Mouse (Mus musculus) cerebellum, postnatal 25 days (tissue): ENCODE measurements around the gene Hbb-bs.
"Not testable (repeated sequence)": the region's sequence is repeated elsewhere in the genome, so short reads cannot be mapped to it uniquely, and the experiment has no call there.

ENCODE experiments used
- DNase-seq, 2 experiments: peaks; one replicate each; pipeline ENCODE4 v3.0.0; 2021; ENCODE audit warnings: mixed read lengths in 2 of 2

Gene Hbb-bs

GRCm38 (mm10) chr7:103810746-103811145 lies 17.1 kb downstream of the Hbb-bs start:
- DNase-seq, result no peak

- no peak for DNase-seq
These were observed 17.6 kb downstream of the Hbb-bs start for GRCm38 (mm10) chr7:103810296-103810695.

DNA sequence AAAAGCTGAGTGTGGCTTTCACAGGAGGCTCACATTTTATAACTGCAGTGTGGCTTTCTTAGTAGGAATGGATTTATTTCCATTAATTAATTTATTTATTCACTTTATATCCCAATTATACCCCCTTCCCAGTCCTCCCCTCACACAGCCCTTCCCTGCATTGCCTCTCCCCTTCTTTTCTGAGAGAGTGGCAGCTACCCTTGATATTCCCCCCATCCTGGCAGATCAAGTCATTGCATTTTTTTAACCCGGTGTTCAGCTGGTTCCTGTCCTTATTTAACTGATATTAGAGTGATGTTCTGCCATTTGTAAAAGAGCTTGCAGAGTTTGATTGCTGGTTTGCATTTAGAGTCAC lies 18.1 kb downstream of the Hbb-bs start:
- no peak for DNase-seq

DNA sequence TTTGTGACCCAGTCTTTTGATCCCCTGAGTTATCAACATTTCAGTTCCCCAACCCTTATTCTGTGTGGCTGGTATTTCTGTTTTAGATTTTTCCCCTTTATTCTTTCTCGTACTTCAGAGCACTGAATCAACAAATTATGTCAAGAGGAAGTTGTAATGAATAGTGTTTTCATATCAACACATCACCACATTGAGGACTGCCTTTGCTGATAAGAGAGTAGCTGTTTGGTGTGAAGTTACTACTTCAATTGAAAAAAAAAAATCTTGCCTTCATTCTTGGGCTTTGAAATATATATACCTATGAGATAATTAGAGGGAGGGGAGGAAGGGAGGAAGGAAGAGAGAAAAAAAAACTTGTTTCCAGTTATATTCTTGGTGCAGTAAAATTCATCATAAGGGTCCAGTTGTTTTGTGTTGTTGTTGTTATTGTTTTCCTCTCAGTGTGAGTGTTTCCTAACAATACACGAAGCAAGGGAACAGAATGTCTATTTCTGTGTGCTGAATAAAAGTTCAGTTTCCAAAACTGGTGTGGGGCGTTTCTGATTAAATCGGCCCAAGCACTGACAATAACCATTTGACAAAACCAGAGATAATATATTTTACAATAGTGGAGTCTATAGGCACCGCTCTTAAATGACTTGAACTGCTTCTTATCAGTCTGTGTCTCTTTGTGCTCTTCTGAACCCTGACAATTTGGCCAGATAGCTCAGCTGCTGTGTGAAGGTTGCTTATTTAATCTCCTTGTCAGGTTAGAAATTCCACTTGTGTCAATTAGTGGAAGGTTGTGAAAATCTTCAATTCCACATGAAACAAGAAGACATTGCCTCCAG lies 18.7 kb downstream of the Hbb-bs start:
- no peak for DNase-seq

DNA sequence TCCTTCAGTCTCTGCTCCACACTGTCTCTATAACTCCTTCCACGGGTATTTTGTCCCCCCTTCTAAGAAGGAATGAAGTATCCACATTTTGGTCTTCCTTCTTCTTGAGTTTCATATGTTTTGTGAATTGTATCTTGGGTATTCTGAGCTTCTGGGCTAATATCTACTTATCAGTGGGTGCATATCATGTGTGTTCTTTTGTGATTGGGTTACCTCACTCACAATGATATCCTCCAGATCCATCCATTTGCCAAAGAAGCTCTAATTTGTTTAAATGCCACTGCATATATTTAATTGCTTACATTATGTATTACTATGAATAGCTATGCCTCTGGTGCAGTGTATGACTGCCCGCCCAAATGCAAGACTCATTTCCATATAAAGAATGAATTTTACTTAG lies 19.8 kb downstream of the Hbb-bs start:
- not testable (repeated sequence) for DNase-seq

DNA sequence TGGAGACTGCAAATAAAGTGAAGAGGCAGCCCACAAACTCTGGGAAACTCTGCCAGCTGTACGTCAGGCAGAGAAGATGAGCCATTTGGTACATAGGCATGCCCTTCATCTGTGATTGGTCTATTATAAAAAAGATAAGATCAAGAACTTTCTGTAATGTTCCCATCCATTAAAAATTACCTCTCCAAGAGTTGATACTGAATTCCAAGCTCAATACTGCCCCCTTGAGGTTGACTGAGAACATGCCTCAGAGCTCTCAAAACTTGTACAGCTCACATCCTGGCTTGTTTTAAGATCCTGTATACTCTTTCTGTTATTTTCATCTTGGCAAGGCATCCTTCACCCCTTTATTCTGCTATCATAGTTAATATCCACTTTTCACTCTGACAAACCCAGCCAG lies 21.0 kb downstream of the Hbb-bs start:
- DNase-seq, result peak in 1 of 2 experiments; percentile 3

DNA sequence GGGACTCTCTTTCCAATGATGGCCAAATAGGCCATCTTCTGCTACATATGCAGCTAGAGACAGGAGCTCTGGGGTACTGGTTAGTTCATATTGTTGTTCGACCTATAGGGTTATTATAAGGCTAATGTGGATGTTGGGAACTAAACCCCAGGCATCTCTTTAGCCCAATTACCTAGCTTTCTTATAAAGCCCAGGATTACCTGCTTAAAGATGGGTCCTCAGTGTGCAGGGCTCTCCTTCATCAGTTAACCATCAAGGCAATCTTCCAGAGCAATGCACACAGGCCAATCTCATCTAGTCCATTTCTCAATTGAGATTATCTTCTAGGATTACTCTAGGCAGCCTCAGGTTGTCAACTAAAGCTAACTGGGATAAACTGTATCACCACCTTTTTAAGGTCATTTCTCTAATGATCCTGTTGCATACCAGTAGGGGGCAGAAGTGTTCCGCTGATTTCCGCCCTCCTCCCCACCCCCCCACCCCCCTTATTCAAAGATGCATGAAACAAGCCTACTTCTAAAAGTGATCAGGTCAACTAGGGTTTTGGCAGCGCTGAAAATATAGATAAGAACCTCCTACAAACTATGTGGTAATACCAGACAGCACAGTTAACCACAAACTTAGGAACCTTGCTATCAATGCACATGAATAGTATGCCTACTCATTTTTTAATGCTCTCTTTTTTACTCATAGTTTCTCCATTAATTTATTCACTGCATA lies 35.1 kb downstream of the Hbb-bs start:
- no peak for DNase-seq

DNA sequence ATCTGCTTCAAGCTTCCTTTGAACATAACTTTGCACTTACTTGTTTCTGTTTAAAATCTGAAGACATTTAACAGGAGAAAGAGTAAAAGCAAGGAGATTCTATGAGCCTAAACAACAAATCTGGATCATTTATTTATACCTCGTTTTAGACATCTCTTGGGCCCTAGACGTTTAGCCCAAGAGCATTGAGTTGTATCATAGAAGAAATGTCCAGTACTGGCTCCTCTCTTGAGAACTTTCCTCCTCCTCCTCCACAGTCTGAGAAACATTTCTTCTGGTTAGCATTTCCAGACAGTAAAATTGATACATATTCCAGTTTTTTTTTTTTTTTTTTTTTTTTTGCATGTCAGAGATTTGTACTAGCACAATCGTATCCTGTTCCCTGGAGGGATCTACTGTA lies 36.2 kb downstream of the Hbb-bs start, which contains the start of gene Olfr67:
TSS of gene Olfr67 (minus strand) at position 101 of the 400 bp plus-strand sequence.
- no peak for DNase-seq

DNA sequence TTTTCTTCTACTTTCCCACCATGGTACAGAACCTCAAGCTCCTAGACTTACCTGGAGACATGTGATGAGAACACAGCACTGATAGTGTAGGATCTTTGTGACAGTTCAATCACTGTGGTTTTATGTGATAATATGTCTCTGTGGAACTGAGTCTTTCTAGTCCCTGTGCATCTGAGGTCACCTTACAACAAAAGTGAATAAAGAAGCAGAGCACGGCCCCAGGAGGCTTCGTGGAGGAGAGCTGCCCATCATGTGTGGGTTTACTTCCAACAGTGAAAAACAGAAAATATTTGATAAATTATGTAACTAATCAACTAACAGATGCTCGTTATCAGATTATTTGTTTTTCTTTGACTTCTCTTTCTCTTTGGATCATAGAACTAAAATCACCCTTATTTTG lies 48.3 kb downstream of the Hbb-bs start, which contains the start of gene Olfr68:
TSS of gene Olfr68 (minus strand) at position 101 of the 400 bp plus-strand sequence.
- no peak for DNase-seq

DNA sequence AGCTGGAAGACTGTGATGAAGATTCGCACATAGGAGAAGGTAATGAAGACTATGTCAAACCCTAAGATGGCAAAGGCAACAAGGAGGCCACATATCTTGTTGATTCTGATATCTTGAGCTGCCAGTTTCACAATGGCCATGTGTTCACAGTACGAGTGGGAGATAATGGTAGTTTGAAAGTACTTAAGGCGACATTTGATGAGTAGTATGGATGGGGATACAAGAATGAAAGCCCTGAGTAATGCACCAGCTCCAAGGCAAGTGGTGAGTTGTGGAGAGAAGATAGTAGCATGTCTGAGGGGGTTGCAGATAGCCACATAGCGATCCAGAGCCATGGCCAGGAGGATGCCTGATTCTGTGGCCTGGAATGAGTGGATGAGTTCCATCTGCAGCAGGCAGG lies 50.2 kb downstream of the Hbb-bs start:
- not testable (repeated sequence) for DNase-seq
